Mouse (Mus musculus): ENCODE measurements around the gene Kat7. TPM values are rescaled to one million over a fixed set of nuclear protein-coding genes. Genes with fewer than 3 reads are reported as not detected.
A peak's percentile ranks its signal among the peaks of the same experiment; 100 is the strongest.

The Kat7 gene
- polyA plus RNA-seq, 1 experiment from 2014 or later, result 80.2 TPM

GRCm38 (mm10) chr11:95276056-95276455, 34.0 kb downstream of the Kat7 start:
- no peaks in the 10 kb centered on the region for H3K27me3 ChIP-seq (ENCODE audit: control insufficient read depth, insufficient read depth, low read depth, low read length)
- 88% methylated on average over 6 of the region's 6 CpGs for WGBS
- H3K9me3 ChIP-seq (ENCODE audit: control insufficient read depth, low read length), result no peaks in the 10 kb centered on the region
- H3K4me3 ChIP-seq (ENCODE audit: low read length), result no peak overlapping the region
- no peak overlapping the region for H3K9ac ChIP-seq (ENCODE audit: low read length)
- H3K4me1 ChIP-seq (replicated peaks; ENCODE audit: control insufficient read depth, insufficient read depth, low read length), result no peaks in the 10 kb centered on the region
- no peak overlapping the region for H3K4me2 ChIP-seq (ENCODE audit: low read depth, low read length)
- peaks cover 76% of the 10 kb centered on the region for H3K36me3 ChIP-seq (ENCODE audit: control insufficient read depth, insufficient read depth, low read length)
- H3K27ac ChIP-seq (ENCODE audit: low read length), result no peak overlapping the region
- ATAC-seq (ENCODE audit: low read depth), result no peak

- no peak overlapping the region for H3K4me2 ChIP-seq (ENCODE audit: low read depth, low read length)
- H3K36me3 ChIP-seq (ENCODE audit: control insufficient read depth, insufficient read depth, low read length), result peaks cover 71% of the 10 kb centered on the region
- H3K4me3 ChIP-seq (ENCODE audit: low read length), result no peak overlapping the region
- 60% methylated on average over 3 of the region's 3 CpGs for WGBS
- H3K27ac ChIP-seq (ENCODE audit: low read length), result no peak overlapping the region
- H3K9me3 ChIP-seq (ENCODE audit: control insufficient read depth, low read length), result no peaks in the 10 kb centered on the region
- no peaks in the 10 kb centered on the region for H3K4me1 ChIP-seq (replicated peaks; ENCODE audit: control insufficient read depth, insufficient read depth, low read length)
- no peak overlapping the region for H3K9ac ChIP-seq (ENCODE audit: low read length)
- no peaks in the 10 kb centered on the region for H3K27me3 ChIP-seq (ENCODE audit: control insufficient read depth, insufficient read depth, low read depth, low read length)
- ATAC-seq (ENCODE audit: low read depth), result no peak
These were observed 35.4 kb downstream of the Kat7 start for GRCm38 (mm10) chr11:95274613-95275012.

DNA sequence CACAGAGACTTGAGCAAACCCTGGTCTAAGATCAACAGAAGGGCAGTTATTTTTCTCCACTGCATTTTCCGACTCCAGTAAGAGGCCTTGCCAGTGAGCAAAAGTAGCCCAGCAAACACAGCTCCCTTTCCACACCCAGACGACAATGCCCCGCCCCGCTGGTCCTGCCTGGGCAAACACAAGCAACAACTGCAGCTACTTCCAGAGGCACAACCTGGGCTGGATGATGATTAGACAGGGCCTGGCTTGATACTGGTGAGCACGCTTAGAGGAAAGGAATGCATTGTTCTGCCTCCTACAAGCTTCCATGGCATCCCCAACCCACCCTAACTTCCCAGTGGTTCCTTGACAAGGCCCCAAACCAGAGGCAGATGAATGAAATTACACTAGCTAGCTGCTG, 36.4 kb downstream of the Kat7 start:
- Histone ChIP-seq H3K4me1 (replicated peaks; ENCODE audit: control insufficient read depth, insufficient read depth, low read length) (no peaks in the 10 kb centered on the region), H3K36me3 (ENCODE audit: control insufficient read depth, insufficient read depth, low read length) (peaks cover 64% of the 10 kb centered on the region), H3K27me3 (ENCODE audit: control insufficient read depth, insufficient read depth, low read depth, low read length) (no peaks in the 10 kb centered on the region), H3K27ac (ENCODE audit: low read length) (no peak overlapping the region), H3K4me3 (ENCODE audit: low read length) (no peak overlapping the region), H3K9ac (ENCODE audit: low read length) (no peak overlapping the region), H3K9me3 (ENCODE audit: control insufficient read depth, low read length) (no peaks in the 10 kb centered on the region), H3K4me2 (ENCODE audit: low read depth, low read length) (no peak overlapping the region)
- 73% methylated on average over 5 of the region's 5 CpGs for WGBS
- ATAC-seq (ENCODE audit: low read depth), result no peak

GRCm38 (mm10) chr11:95266540-95267245, 43.4 kb downstream of the Kat7 start:
- H3K4me2 ChIP-seq (ENCODE audit: low read depth, low read length), result no peak overlapping the region
- H3K36me3 ChIP-seq (ENCODE audit: control insufficient read depth, insufficient read depth, low read length), result peaks cover 11% of the 10 kb centered on the region
- 0 out of 2 replicates have a peak, but pooled peaks have one; percentile 35 for ATAC-seq (ENCODE audit: low read depth)
- WGBS, result 54% methylated on average over 6 of the region's 6 CpGs
- H3K4me1 ChIP-seq (replicated peaks; ENCODE audit: control insufficient read depth, insufficient read depth, low read length), result 0 out of 2 replicates have a peak, but pooled peaks cover 2% of the 10 kb centered on the region
- no peak overlapping the region for H3K27ac ChIP-seq (ENCODE audit: low read length)
- H3K9me3 ChIP-seq (ENCODE audit: control insufficient read depth, low read length), result no peaks in the 10 kb centered on the region
- no peak overlapping the region for H3K4me3 ChIP-seq (ENCODE audit: low read length)
- no peak overlapping the region for H3K9ac ChIP-seq (ENCODE audit: low read length)
- H3K27me3 ChIP-seq (ENCODE audit: control insufficient read depth, insufficient read depth, low read depth, low read length), result no peaks in the 10 kb centered on the region

DNA sequence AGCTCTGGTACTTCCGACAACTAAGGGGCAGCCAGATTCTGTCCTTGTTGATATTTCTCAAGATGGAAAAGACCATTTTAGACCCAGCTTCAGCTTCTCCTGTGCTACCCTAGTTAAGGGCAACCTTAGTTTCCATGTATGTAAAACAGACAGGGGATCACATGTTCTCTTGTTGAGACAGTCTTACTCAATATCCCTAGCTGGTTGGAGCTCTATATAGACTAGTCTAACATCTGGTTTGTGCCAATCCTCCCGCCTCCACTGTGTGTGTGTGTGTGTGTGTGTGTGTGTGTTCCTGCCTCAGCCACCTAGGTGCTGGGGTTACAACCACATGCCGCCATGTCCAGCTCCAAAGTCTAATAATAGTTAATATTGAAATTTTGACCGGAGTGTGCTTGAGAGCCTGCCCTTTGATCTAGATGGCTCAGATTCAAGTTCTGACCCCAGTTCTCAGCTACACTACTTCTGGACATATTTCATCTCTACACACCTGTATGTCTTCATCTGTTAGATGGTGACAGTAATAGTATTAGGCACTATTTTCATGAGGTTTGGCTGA, 45.5 kb downstream of the Kat7 start:
- Histone ChIP-seq H3K9ac (ENCODE audit: low read length) (no peak overlapping the region), H3K9me3 (ENCODE audit: control insufficient read depth, low read length) (no peaks in the 10 kb centered on the region), H3K4me1 (replicated peaks; ENCODE audit: control insufficient read depth, insufficient read depth, low read length) (0 out of 2 replicates have a peak, but pooled peaks cover 2% of the 10 kb centered on the region), H3K4me2 (ENCODE audit: low read depth, low read length) (no peak overlapping the region), H3K27ac (ENCODE audit: low read length) (peak overlapping the region; percentile 70), H3K36me3 (ENCODE audit: control insufficient read depth, insufficient read depth, low read length) (no peaks in the 10 kb centered on the region), H3K4me3 (ENCODE audit: low read length) (no peak overlapping the region), H3K27me3 (ENCODE audit: control insufficient read depth, insufficient read depth, low read depth, low read length) (no peaks in the 10 kb centered on the region)
- ATAC-seq (ENCODE audit: low read depth), result no peak
- 73% methylated on average over 4 of the region's 4 CpGs for WGBS

DNA sequence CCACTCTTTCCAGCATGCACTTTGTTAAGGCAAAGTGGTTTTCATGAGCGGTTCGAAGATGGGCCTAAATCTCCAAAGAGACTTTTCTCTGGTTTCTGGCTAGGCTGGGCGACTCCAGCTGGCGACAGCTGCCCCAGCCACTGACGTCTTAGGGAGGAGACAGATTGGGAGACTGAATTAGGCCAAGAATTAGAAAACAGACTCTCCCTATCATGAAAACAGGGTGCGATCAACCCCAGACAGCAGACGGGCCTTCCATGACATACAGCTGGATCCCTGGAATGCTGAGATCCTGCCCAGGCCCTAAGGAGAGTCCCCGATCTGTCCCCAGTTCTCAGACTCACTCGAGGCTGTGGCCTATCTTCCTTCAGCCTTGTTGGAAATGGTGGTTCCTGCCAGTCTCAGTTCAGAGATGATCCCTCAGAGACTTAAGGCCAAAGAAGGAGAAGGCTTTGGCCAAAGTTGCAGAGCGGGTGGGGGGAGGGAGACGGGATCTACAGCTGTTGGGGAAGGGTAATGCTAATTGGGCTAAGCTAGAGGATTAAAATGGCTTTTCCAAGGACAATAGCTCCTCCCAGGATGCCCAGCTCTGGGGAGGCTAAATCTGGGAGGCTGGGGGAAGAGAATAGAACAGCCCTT, 46.1 kb downstream of the Kat7 start:
- WGBS, result 26% methylated on average over 11 of the region's 11 CpGs
- no peaks in the 10 kb centered on the region for H3K36me3 ChIP-seq (ENCODE audit: control insufficient read depth, insufficient read depth, low read length)
- ATAC-seq (ENCODE audit: low read depth), result peak; percentile 60
- no peaks in the 10 kb centered on the region for H3K9me3 ChIP-seq (ENCODE audit: control insufficient read depth, low read length)
- no peak overlapping the region for H3K4me3 ChIP-seq (ENCODE audit: low read length)
- no peak overlapping the region for H3K4me2 ChIP-seq (ENCODE audit: low read depth, low read length)
- H3K9ac ChIP-seq (ENCODE audit: low read length), result no peak overlapping the region
- H3K27ac ChIP-seq (ENCODE audit: low read length), result peak overlapping the region; percentile 70
- H3K27me3 ChIP-seq (ENCODE audit: control insufficient read depth, insufficient read depth, low read depth, low read length), result no peaks in the 10 kb centered on the region
- 0 out of 2 replicates have a peak, but pooled peaks cover 2% of the 10 kb centered on the region for H3K4me1 ChIP-seq (replicated peaks; ENCODE audit: control insufficient read depth, insufficient read depth, low read length)

- no peaks in the 10 kb centered on the region for H3K36me3 ChIP-seq (ENCODE audit: control insufficient read depth, insufficient read depth, low read length)
- H3K9me3 ChIP-seq (ENCODE audit: control insufficient read depth, low read length), result no peaks in the 10 kb centered on the region
- 47% methylated on average over 5 of the region's 5 CpGs for WGBS
- no peak for ATAC-seq (ENCODE audit: low read depth)
- no peak within 1 kb of the TSS for H3K4me2 ChIP-seq (ENCODE audit: low read depth, low read length)
- peaks cover 7% of the 10 kb centered on the region; the same call in 1 of the 2 replicates for H3K4me1 ChIP-seq (replicated peaks; ENCODE audit: control insufficient read depth, insufficient read depth, low read length)
- no peak within 1 kb of the TSS for H3K27ac ChIP-seq (ENCODE audit: low read length)
- H3K4me3 ChIP-seq (ENCODE audit: low read length), result no peak within 1 kb of the TSS
- no peaks in the 10 kb centered on the region for H3K27me3 ChIP-seq (ENCODE audit: control insufficient read depth, insufficient read depth, low read depth, low read length)
- H3K9ac ChIP-seq (ENCODE audit: low read length), result no peak within 1 kb of the TSS
These were observed 48.8 kb downstream of the Kat7 start, which contains the start of gene Tac4 for GRCm38 (mm10) chr11:95261178-95261751. Tac4 (plus strand) TSS chr11:95261529.

DNA sequence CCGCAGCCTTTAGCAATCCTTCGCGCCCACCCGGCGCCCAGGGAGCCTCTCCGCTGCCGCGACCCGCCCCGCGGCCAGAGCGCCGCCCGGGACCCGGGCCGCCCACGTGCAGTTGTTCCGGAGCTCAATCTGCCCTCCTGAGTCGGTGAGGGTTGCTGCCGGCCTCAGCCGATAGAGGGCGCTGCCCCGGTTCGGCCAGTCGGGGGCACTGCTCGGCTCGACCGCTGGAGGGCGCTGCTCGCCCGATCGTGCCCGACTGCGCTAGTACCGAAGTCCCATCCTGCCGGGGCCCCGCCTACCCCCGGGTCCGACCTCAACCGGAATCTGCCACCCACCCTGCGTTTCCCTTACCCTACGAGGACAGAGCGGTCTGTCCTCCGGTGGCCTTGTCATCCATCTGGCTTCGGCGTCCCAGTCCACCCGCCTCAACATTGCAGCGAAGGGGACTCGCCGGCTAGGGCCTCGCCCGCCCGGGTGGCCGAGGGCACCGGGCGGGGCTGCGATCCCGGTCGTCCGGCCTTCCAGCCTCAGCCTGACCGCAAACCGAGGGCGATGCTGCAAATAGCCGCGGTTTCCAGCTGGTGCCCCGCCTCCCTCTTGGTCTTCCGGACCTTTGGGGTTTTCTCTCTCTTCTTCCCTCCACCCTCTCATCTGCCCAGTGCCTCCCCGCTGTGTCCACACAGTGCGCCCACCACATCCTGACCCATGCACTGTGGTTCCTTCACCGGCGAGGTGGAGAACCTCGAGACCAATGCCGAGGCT, 50.8 kb downstream of the Kat7 start:
- WGBS, result under 1% methylated on average over 73 of the region's 73 CpGs
- no peaks in the 10 kb centered on the region for H3K27me3 ChIP-seq (ENCODE audit: control insufficient read depth, insufficient read depth, low read depth, low read length)
- no peaks in the 10 kb centered on the region for H3K36me3 ChIP-seq (ENCODE audit: control insufficient read depth, insufficient read depth, low read length)
- H3K4me3 ChIP-seq (ENCODE audit: low read length), result peak overlapping the region; percentile 53
- no peaks in the 10 kb centered on the region for H3K9me3 ChIP-seq (ENCODE audit: control insufficient read depth, low read length)
- peak overlapping the region; percentile 66 for H3K9ac ChIP-seq (ENCODE audit: low read length)
- peak overlapping the region; percentile 86 for H3K27ac ChIP-seq (ENCODE audit: low read length)
- ATAC-seq (ENCODE audit: low read depth), result peak; percentile 78
- H3K4me1 ChIP-seq (replicated peaks; ENCODE audit: control insufficient read depth, insufficient read depth, low read length), result peaks cover 7% of the 10 kb centered on the region; the same call in 1 of the 2 replicates
- H3K4me2 ChIP-seq (ENCODE audit: low read depth, low read length), result peak overlapping the region; percentile 98

Measured in lung, embryonic 16.5 days (tissue).